Mouse (Mus musculus): ENCODE measurements around the gene Gm20388. TPM values are rescaled to one million over a fixed set of nuclear protein-coding genes. Genes with fewer than 3 reads are reported as not detected.
A peak's percentile ranks its signal among the peaks of the same experiment; 100 is the strongest.

The Gm20388 gene
- polyA plus RNA-seq, 1 experiment from 2014 or later = not detected

- WGBS (ENCODE audit: insufficient replicate concordance) = 44% methylated on average over 2 of the region's 2 CpGs
Observed at GRCm38 (mm10) chr8:124234496-124234895, 4323.9 kb downstream of the Gm20388 start.

GRCm38 (mm10) chr8:124235536-124235935 lies 4324.9 kb downstream of the Gm20388 start:
- ATAC-seq (ENCODE audit: low read depth) (no peak), DNase-seq (no peak)
- Histone ChIP-seq H3K27me3 (peaks cover under 1% of the 10 kb centered on the region; the same call in 1 of the 2 replicates), H3K27ac (no peak overlapping the region), H3K36me3 (no peaks in the 10 kb centered on the region), H3K4me1 (replicated peaks) (peaks cover 56% of the 10 kb centered on the region), H3K9ac (no peak overlapping the region), H3K9me3 (replicated peaks) (no peaks in the 10 kb centered on the region), H3K4me3 (replicated peaks) (no peak overlapping the region), H3K4me2 (no peak overlapping the region)
- WGBS (ENCODE audit: insufficient replicate concordance) = 72% methylated on average over 4 of the region's 4 CpGs

More at GRCm38 (mm10) chr8:124234496-124234895, 4323.9 kb downstream of the Gm20388 start:
- H3K27ac ChIP-seq = no peak overlapping the region
- H3K9me3 ChIP-seq (replicated peaks) = no peaks in the 10 kb centered on the region
- ATAC-seq (ENCODE audit: low read depth) (no peak), DNase-seq (no peak)
- no peak overlapping the region for H3K9ac ChIP-seq
- H3K4me1 ChIP-seq (replicated peaks) = peaks cover 53% of the 10 kb centered on the region
- H3K4me3 ChIP-seq (replicated peaks) = no peak overlapping the region
- H3K36me3 ChIP-seq = no peaks in the 10 kb centered on the region
- H3K4me2 ChIP-seq = no peak overlapping the region
- peaks cover 6% of the 10 kb centered on the region; the same call in 1 of the 2 replicates for H3K27me3 ChIP-seq

GRCm38 (mm10) chr8:124239350-124239749 lies 4328.7 kb downstream of the Gm20388 start:
- Histone ChIP-seq H3K9me3 (replicated peaks) (0 out of 2 replicates have a peak, but pooled peaks cover 5% of the 10 kb centered on the region), H3K27me3 (no peaks in the 10 kb centered on the region), H3K4me3 (replicated peaks) (no peak overlapping the region), H3K27ac (no peak overlapping the region), H3K4me2 (no peak overlapping the region), H3K36me3 (peaks cover 17% of the 10 kb centered on the region), H3K4me1 (replicated peaks) (peaks cover 30% of the 10 kb centered on the region), H3K9ac (no peak overlapping the region)
- DNase-seq = no peak
- ATAC-seq (ENCODE audit: low read depth) = no peak
- WGBS (ENCODE audit: insufficient replicate concordance) = 78% methylated on average over 6 of the region's 6 CpGs

GRCm38 (mm10) chr8:124240932-124241331 lies 4330.3 kb downstream of the Gm20388 start:
- H3K27ac ChIP-seq = no peak overlapping the region
- no peak overlapping the region for H3K4me2 ChIP-seq
- peaks cover 27% of the 10 kb centered on the region for H3K4me1 ChIP-seq (replicated peaks)
- H3K36me3 ChIP-seq = peaks cover 20% of the 10 kb centered on the region
- 0 out of 2 replicates have a peak, but pooled peaks cover 5% of the 10 kb centered on the region for H3K9me3 ChIP-seq (replicated peaks)
- H3K27me3 ChIP-seq = no peaks in the 10 kb centered on the region
- no peak for ATAC-seq (ENCODE audit: low read depth)
- H3K9ac ChIP-seq = no peak overlapping the region
- DNase-seq = no peak
- H3K4me3 ChIP-seq (replicated peaks) = no peak overlapping the region
- 64% methylated on average over 8 of the region's 8 CpGs for WGBS (ENCODE audit: insufficient replicate concordance)

- Histone ChIP-seq H3K27me3 (no peaks in the 10 kb centered on the region), H3K4me3 (replicated peaks) (no peak overlapping the region), H3K4me1 (replicated peaks) (peaks cover 31% of the 10 kb centered on the region), H3K36me3 (peaks cover 20% of the 10 kb centered on the region), H3K9me3 (replicated peaks) (0 out of 2 replicates have a peak, but pooled peaks cover 5% of the 10 kb centered on the region), H3K9ac (no peak overlapping the region), H3K27ac (no peak overlapping the region), H3K4me2 (no peak overlapping the region)
- no peak for DNase-seq
- no peak for ATAC-seq (ENCODE audit: low read depth)
- 83% methylated on average over 6 of the region's 6 CpGs for WGBS (ENCODE audit: insufficient replicate concordance)
Observed at GRCm38 (mm10) chr8:124242208-124242607, 4331.6 kb downstream of the Gm20388 start.

GRCm38 (mm10) chr8:124242913-124243312 lies 4332.3 kb downstream of the Gm20388 start:
- Histone ChIP-seq H3K36me3 (peaks cover 23% of the 10 kb centered on the region), H3K27ac (no peak overlapping the region), H3K27me3 (no peaks in the 10 kb centered on the region), H3K4me3 (replicated peaks) (no peak overlapping the region), H3K4me1 (replicated peaks) (peaks cover 38% of the 10 kb centered on the region), H3K9ac (no peak overlapping the region), H3K4me2 (no peak overlapping the region), H3K9me3 (replicated peaks) (0 out of 2 replicates have a peak, but pooled peaks cover 5% of the 10 kb centered on the region)
- ATAC-seq (ENCODE audit: low read depth) (no peak), DNase-seq (no peak)
- WGBS (ENCODE audit: insufficient replicate concordance) = 82% methylated on average over 5 of the region's 5 CpGs

GRCm38 (mm10) chr8:124247581-124247980 lies 4336.9 kb downstream of the Gm20388 start:
- H3K9me3 ChIP-seq (replicated peaks) = 0 out of 2 replicates have a peak, but pooled peaks cover 5% of the 10 kb centered on the region
- H3K4me1 ChIP-seq (replicated peaks) = peaks cover 51% of the 10 kb centered on the region
- no peak overlapping the region for H3K27ac ChIP-seq
- no peak overlapping the region for H3K4me2 ChIP-seq
- H3K27me3 ChIP-seq = no peaks in the 10 kb centered on the region
- no peak overlapping the region for H3K4me3 ChIP-seq (replicated peaks)
- ATAC-seq (ENCODE audit: low read depth) (no peak), DNase-seq (no peak)
- peaks cover 23% of the 10 kb centered on the region for H3K36me3 ChIP-seq
- H3K9ac ChIP-seq = no peak overlapping the region
- 72% methylated on average over 6 of the region's 6 CpGs for WGBS (ENCODE audit: insufficient replicate concordance)

GRCm38 (mm10) chr8:124248688-124249087 lies 4338.0 kb downstream of the Gm20388 start:
- Histone ChIP-seq H3K4me2 (no peak overlapping the region), H3K4me3 (replicated peaks) (no peak overlapping the region), H3K4me1 (replicated peaks) (peaks cover 57% of the 10 kb centered on the region), H3K36me3 (peaks cover 16% of the 10 kb centered on the region), H3K9me3 (replicated peaks) (0 out of 2 replicates have a peak, but pooled peaks cover 5% of the 10 kb centered on the region), H3K27ac (peak overlapping the region; percentile 26; the same call in 1 of the 2 replicates), H3K27me3 (no peaks in the 10 kb centered on the region), H3K9ac (no peak overlapping the region)
- ATAC-seq (ENCODE audit: low read depth) = no peak
- no peak for DNase-seq
- WGBS (ENCODE audit: insufficient replicate concordance) = 75% methylated on average over 6 of the region's 6 CpGs

GRCm38 (mm10) chr8:124250255-124250654 lies 4339.6 kb downstream of the Gm20388 start:
- ATAC-seq (ENCODE audit: low read depth) = peak; percentile 96
- H3K4me1 ChIP-seq (replicated peaks) = peaks cover 65% of the 10 kb centered on the region
- no peaks in the 10 kb centered on the region for H3K27me3 ChIP-seq
- peak overlapping the region; percentile 84 for H3K27ac ChIP-seq
- H3K4me3 ChIP-seq (replicated peaks) = 0 out of 2 replicates have a peak overlapping the region, but pooled peaks have one; percentile 11
- 11% methylated on average over 3 of the region's 3 CpGs for WGBS (ENCODE audit: insufficient replicate concordance)
- peak; percentile 37 for DNase-seq
- H3K36me3 ChIP-seq = 0 out of 2 replicates have a peak, but pooled peaks cover 6% of the 10 kb centered on the region
- peak overlapping the region; percentile 49 for H3K4me2 ChIP-seq
- H3K9me3 ChIP-seq (replicated peaks) = no peaks in the 10 kb centered on the region
- H3K9ac ChIP-seq = peak overlapping the region; percentile 54

GRCm38 (mm10) chr8:124250785-124251184 lies 4340.1 kb downstream of the Gm20388 start:
- Histone ChIP-seq H3K4me1 (replicated peaks) (peaks cover 65% of the 10 kb centered on the region), H3K9me3 (replicated peaks) (no peaks in the 10 kb centered on the region), H3K4me2 (peak overlapping the region; percentile 49), H3K27ac (peak overlapping the region; percentile 84), H3K4me3 (replicated peaks) (no peak overlapping the region), H3K36me3 (0 out of 2 replicates have a peak, but pooled peaks cover 6% of the 10 kb centered on the region), H3K9ac (peak overlapping the region; percentile 22; the same call in 1 of the 2 replicates), H3K27me3 (no peaks in the 10 kb centered on the region)
- no peak for ATAC-seq (ENCODE audit: low read depth)
- 13% methylated on average over 4 of the region's 4 CpGs for WGBS (ENCODE audit: insufficient replicate concordance)
- DNase-seq = no peak

- Histone ChIP-seq H3K27me3 (no peaks in the 10 kb centered on the region), H3K36me3 (0 out of 2 replicates have a peak, but pooled peaks cover 6% of the 10 kb centered on the region), H3K4me3 (replicated peaks) (no peak overlapping the region), H3K4me2 (no peak overlapping the region), H3K9me3 (replicated peaks) (no peaks in the 10 kb centered on the region), H3K4me1 (replicated peaks) (peaks cover 69% of the 10 kb centered on the region), H3K9ac (no peak overlapping the region), H3K27ac (no peak overlapping the region)
- no peak for ATAC-seq (ENCODE audit: low read depth)
- WGBS (ENCODE audit: insufficient replicate concordance) = 86% methylated on average over 5 of the region's 5 CpGs
- no peak for DNase-seq
Observed at GRCm38 (mm10) chr8:124252533-124252950, 4341.9 kb downstream of the Gm20388 start.

GRCm38 (mm10) chr8:124253939-124254338 lies 4343.3 kb downstream of the Gm20388 start:
- no peaks in the 10 kb centered on the region for H3K27me3 ChIP-seq
- H3K9me3 ChIP-seq (replicated peaks) = no peaks in the 10 kb centered on the region
- peaks cover 62% of the 10 kb centered on the region for H3K4me1 ChIP-seq (replicated peaks)
- DNase-seq (no peak), ATAC-seq (ENCODE audit: low read depth) (no peak)
- H3K4me3 ChIP-seq (replicated peaks) = no peak overlapping the region
- no peak overlapping the region for H3K27ac ChIP-seq
- H3K36me3 ChIP-seq = no peaks in the 10 kb centered on the region
- WGBS (ENCODE audit: insufficient replicate concordance) = 75% methylated on average over 6 of the region's 6 CpGs
- H3K9ac ChIP-seq = no peak overlapping the region
- no peak overlapping the region for H3K4me2 ChIP-seq

Data from liver, embryonic 13.5 days (tissue).